Mouse (Mus musculus) heart, postnatal 4 days (tissue): ENCODE data around the gene Rgs1. TPM values are rescaled to one million over a fixed set of nuclear protein-coding genes. Genes with fewer than 3 reads are reported as not detected.

ENCODE experiments used
- DNase-seq: peaks from one replicate; pipeline ENCODE4 v3.0.0; 2021
- total RNA-seq, 2 experiments: library from RNA; stranded (reverse); gene quantifications; 2 replicates each; pipeline ENCODE4 v1.2.3; 2021

The Rgs1 gene
- total RNA-seq, 2 experiments from 2014 or later: 0.48 TPM; not detected in 1

GRCm38 (mm10) chr1:144197684-144198083 lies 51.4 kb downstream of the Rgs1 start:
- DNase-seq: peak; percentile 60

Other genes starting within 250 kb of the Rgs1 start
- gene Rgs2, start 245.1 kb downstream of the Rgs1 start, total RNA-seq: 10 to 100 TPM; 51.0 to 68.0 TPM
- not detected for gene Rgs13, start 71.9 kb downstream of the Rgs1 start, total RNA-seq